Mouse (Mus musculus) forebrain, postnatal 0 days (tissue): ENCODE measurements at regions not wholly inside any gene's neighbourhood (a gene's known extent, or its start where the extent isn't known, plus 50 kb on each side); places are given as distances from the start of the nearest gene placed in this dataset.
A peak's percentile ranks its signal among the peaks of the same experiment; 100 is the strongest.

Experiments
- ATAC-seq: fragments of 200-750 bp; cut with Nextera tagmentation; 2 replicates; pipeline ENCODE4 v1.8.0; 2017; ENCODE audit warnings: mild to moderate bottlenecking, moderate library complexity
- DNase-seq: peaks from one replicate; pipeline ENCODE4 v3.0.0-alpha.2; 2015
- H3K27ac ChIP-seq: fragments of 300-500 bp; sonication (generic); 2 replicates; pipeline ENCODE4 v1.5.1; 2014; ENCODE audit warnings: low read depth, mild to moderate bottlenecking, antibody characterized with exemption, low read length, moderate library complexity, mixed read lengths
- H3K27me3 ChIP-seq: fragments of 300-500 bp; sonication (generic); 2 replicates; pipeline ENCODE4 v1.6.1; 2014; ENCODE audit warnings: mild to moderate bottlenecking, low read length, mixed read lengths; ENCODE audit not compliant: insufficient read depth
- H3K36me3 ChIP-seq: fragments of 300-500 bp; sonication (generic); 2 replicates; pipeline ENCODE4 v1.6.1; 2014; ENCODE audit warnings: mild to moderate bottlenecking, moderate library complexity; ENCODE audit not compliant: insufficient read depth
- H3K4me1 ChIP-seq: fragments of 300-500 bp; sonication (generic); 2 replicates; pipeline ENCODE4 v1.6.1; 2014; ENCODE audit warnings: antibody characterized with exemption; ENCODE audit not compliant: insufficient read depth
- H3K4me2 ChIP-seq: fragments of 300-500 bp; sonication (generic); 2 replicates; pipeline ENCODE4 v1.6.1; 2014; ENCODE audit warnings: low read depth, mild to moderate bottlenecking, moderate library complexity
- H3K4me3 ChIP-seq: fragments of 300-500 bp; sonication (generic); 2 replicates; pipeline ENCODE4 v1.5.1; 2014; ENCODE audit warnings: low read depth, low read length, mixed read lengths
- H3K9ac ChIP-seq: fragments of 300-500 bp; sonication (generic); 2 replicates; pipeline ENCODE4 v1.6.1; 2014; ENCODE audit warnings: mild to moderate bottlenecking
- H3K9me3 ChIP-seq: fragments of 300-500 bp; sonication (generic); 2 replicates; pipeline ENCODE4 v1.6.1; 2016; ENCODE audit warnings: low read length
- CTCF ChIP-seq: sonication (generic); IDR thresholded peaks from 2 replicates; pipeline ENCODE4 v1.5.1; 2016; ENCODE audit warnings: antibody characterized with exemption, control low read depth, low read depth
- WGBS: fragments of 180-500 bp; shearing (Covaris S2); extraction: QIAGEN DNeasy Blood & Tissue Kit; methylation state at CpG from one replicate; pipeline ENCODE4 v1.1.7; 2014; 5-methylcytosine and 5-hydroxymethylcytosine counted together

- Histone ChIP-seq H3K4me1 (0 out of 2 replicates have a peak, but pooled peaks cover 3% of the 10 kb centered on the region), H3K4me3 (no peak overlapping the region), H3K27ac (no peak overlapping the region), H3K4me2 (no peak overlapping the region), H3K9ac (no peak overlapping the region), H3K36me3 (no peaks in the 10 kb centered on the region), H3K27me3 (no peaks in the 10 kb centered on the region), H3K9me3 (no peaks in the 10 kb centered on the region)
- TF ChIP-seq CTCF: no peak
- ATAC-seq: no peak
- DNase-seq: no peak
- 79% methylated on average over 2 of the region's 2 CpGs for WGBS
Measured at GRCm38 (mm10) chr12:70644910-70645309, 180.4 kb upstream of the Frmd6 start.

DNA sequence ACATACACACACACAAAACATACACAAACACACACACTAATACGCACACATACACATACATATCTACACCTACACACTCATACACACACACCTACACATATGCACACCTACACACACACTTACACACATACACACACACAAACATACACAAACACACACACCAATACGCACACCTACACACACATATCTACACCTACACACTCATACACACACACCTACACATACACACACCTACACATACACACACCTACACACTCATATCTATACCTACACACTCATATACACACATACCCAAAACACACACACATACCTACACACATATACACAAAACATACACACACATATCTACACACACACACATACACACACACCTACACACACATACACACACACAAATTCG is 179.9 kb upstream of the Frmd6 start:
- H3K9me3 ChIP-seq: no peaks in the 10 kb centered on the region
- H3K27ac ChIP-seq: no peak overlapping the region
- WGBS: 79% methylated on average over 2 of the region's 3 CpGs
- TF ChIP-seq CTCF: no peak
- H3K36me3 ChIP-seq: no peaks in the 10 kb centered on the region
- no peaks in the 10 kb centered on the region for H3K27me3 ChIP-seq
- H3K4me3 ChIP-seq: no peak overlapping the region
- H3K4me2 ChIP-seq: no peak overlapping the region
- no peak for ATAC-seq
- DNase-seq: no peak
- no peak overlapping the region for H3K9ac ChIP-seq
- H3K4me1 ChIP-seq: 0 out of 2 replicates have a peak, but pooled peaks cover 3% of the 10 kb centered on the region

DNA sequence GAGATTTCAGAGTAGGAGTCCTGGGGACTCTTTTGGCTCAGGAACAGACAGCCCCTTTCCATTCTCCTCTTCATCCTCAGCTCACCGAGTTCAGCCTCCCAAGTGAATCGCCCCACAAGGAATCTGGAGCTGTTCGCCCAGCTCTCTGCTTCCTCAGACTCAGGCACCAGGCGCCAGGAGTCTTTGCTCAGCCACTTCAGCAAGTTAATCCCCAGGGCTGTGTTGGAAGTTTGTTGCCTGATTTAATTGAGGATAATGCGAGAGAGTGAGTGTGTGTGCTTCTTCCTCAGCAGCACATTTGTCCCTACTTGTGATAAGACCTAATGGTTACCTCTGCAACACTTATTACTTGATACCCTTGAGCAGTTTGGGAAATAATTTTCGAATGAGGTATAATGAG is 177.8 kb upstream of the Frmd6 start:
- ATAC-seq (no peak), DNase-seq (no peak)
- Histone ChIP-seq H3K4me3 (no peak overlapping the region), H3K36me3 (no peaks in the 10 kb centered on the region), H3K27me3 (no peaks in the 10 kb centered on the region), H3K9ac (no peak overlapping the region), H3K4me1 (0 out of 2 replicates have a peak, but pooled peaks cover 3% of the 10 kb centered on the region), H3K9me3 (no peaks in the 10 kb centered on the region), H3K27ac (no peak overlapping the region), H3K4me2 (no peak overlapping the region)
- no peak for TF ChIP-seq CTCF
- 38% methylated on average over 6 of the region's 6 CpGs for WGBS

DNA sequence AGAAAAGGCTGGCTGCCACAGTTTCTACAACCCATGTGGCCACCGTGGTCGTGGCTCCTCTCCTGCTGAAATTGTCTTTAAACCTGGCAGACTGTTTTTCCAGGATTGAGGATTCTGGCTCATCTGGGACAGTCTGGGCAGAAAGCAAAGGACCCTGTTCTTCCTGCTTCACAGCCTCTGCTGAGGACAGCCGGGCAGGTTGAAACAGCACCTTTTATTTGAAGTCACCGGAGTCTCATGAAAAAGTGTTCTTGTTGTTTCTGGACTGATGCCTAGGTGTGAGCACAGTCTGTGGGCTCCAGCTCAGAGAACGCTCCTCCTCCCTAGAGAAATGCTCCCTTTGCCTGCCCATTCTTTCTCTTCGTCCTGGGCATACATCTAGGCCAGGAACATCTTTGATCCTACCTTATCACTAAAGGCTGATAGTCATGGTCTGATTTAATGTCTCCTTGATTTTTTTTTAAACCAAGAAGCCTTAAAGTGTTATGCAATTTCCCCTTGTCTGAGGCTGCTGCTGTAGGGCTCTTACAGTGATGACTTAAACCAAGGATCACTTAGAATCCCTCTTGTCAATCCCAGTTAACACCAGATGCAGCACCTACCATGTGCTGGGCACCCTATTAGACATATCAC is 177.0 kb upstream of the Frmd6 start:
- TF ChIP-seq CTCF: no peak
- Histone ChIP-seq H3K27ac (no peak overlapping the region), H3K36me3 (no peaks in the 10 kb centered on the region), H3K4me3 (no peak overlapping the region), H3K9ac (no peak overlapping the region), H3K27me3 (no peaks in the 10 kb centered on the region), H3K4me2 (no peak overlapping the region), H3K4me1 (0 out of 2 replicates have a peak, but pooled peaks cover 3% of the 10 kb centered on the region), H3K9me3 (no peaks in the 10 kb centered on the region)
- WGBS: 57% methylated on average over 6 of the region's 6 CpGs
- ATAC-seq: no peak
- DNase-seq: no peak

DNA sequence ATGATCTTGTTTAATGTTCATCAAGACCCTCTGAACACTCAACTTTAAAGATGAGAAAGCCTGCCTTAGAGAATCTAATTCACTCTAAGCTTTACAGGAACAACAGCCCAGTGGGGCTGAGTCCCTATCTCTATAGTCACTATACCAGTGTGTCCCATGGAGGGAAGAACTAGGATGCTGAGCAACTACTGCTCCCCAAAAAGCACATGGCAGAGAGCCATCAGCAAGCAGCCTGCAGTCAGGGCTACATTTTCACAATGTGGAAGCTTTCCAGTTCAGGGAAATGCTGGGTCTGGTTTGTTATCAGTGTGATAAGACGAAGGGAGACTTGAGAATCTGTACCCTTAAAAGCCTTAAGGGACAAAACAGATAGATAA is 176.5 kb upstream of the Frmd6 start:
- WGBS: 66% methylated on average over 1 of the region's 1 CpGs
- Histone ChIP-seq H3K9me3 (no peaks in the 10 kb centered on the region), H3K4me1 (0 out of 2 replicates have a peak, but pooled peaks cover 3% of the 10 kb centered on the region), H3K36me3 (no peaks in the 10 kb centered on the region), H3K27me3 (no peaks in the 10 kb centered on the region), H3K4me2 (no peak overlapping the region), H3K9ac (no peak overlapping the region), H3K4me3 (no peak overlapping the region), H3K27ac (no peak overlapping the region)
- no peak for ATAC-seq
- TF ChIP-seq CTCF: no peak
- peak; percentile 37 for DNase-seq

DNA sequence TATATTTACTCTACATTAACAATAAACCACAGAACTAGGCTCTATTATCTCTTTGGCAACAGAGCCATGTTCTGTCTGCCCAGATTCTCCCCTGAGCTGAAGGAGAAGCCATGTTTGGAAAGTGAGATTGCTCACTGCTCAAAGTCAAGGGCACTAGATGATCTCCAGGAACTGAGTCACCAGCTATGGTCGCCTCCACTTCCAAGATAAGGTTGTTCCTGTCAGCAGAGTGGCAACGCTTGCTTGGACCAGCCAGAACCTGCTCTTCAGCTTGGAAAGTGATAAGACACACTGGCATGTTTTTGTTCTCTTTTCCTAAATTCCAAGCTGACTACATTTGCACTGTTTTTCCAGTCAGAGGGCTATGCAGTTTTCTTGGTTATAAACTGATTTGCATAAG is 175.6 kb upstream of the Frmd6 start:
- no peak overlapping the region for H3K4me3 ChIP-seq
- TF ChIP-seq CTCF: no peak
- 90% methylated on average over 2 of the region's 2 CpGs for WGBS
- H3K36me3 ChIP-seq: no peaks in the 10 kb centered on the region
- no peaks in the 10 kb centered on the region for H3K9me3 ChIP-seq
- H3K4me2 ChIP-seq: no peak overlapping the region
- H3K27me3 ChIP-seq: no peaks in the 10 kb centered on the region
- no peak overlapping the region for H3K9ac ChIP-seq
- no peak for ATAC-seq
- H3K4me1 ChIP-seq: 0 out of 2 replicates have a peak, but pooled peaks cover 8% of the 10 kb centered on the region
- DNase-seq: no peak
- H3K27ac ChIP-seq: no peak overlapping the region

GRCm38 (mm10) chr12:70650470-70650869 is 174.8 kb upstream of the Frmd6 start:
- Histone ChIP-seq H3K9ac (no peak overlapping the region), H3K27ac (no peak overlapping the region), H3K27me3 (no peaks in the 10 kb centered on the region), H3K4me2 (no peak overlapping the region), H3K4me3 (no peak overlapping the region), H3K36me3 (no peaks in the 10 kb centered on the region), H3K4me1 (0 out of 2 replicates have a peak, but pooled peaks cover 8% of the 10 kb centered on the region), H3K9me3 (no peaks in the 10 kb centered on the region)
- ATAC-seq (no peak), DNase-seq (no peak)
- no peak for TF ChIP-seq CTCF
- 58% methylated on average over 4 of the region's 4 CpGs for WGBS

- DNase-seq (no peak), ATAC-seq (no peak)
- Histone ChIP-seq H3K4me3 (no peak overlapping the region), H3K36me3 (no peaks in the 10 kb centered on the region), H3K9ac (no peak overlapping the region), H3K9me3 (no peaks in the 10 kb centered on the region), H3K27me3 (no peaks in the 10 kb centered on the region), H3K27ac (no peak overlapping the region), H3K4me1 (0 out of 2 replicates have a peak, but pooled peaks cover 8% of the 10 kb centered on the region), H3K4me2 (no peak overlapping the region)
- peak; percentile 44 for TF ChIP-seq CTCF
- 88% methylated on average over 3 of the region's 3 CpGs for WGBS
Measured at GRCm38 (mm10) chr12:70652751-70653150, 172.6 kb upstream of the Frmd6 start.
